Mouse (Mus musculus): ENCODE data around the gene Ppp1r12a. TPM values are rescaled to one million over a fixed set of nuclear protein-coding genes. Genes with fewer than 3 reads are reported as not detected.

Ppp1r12a gene
- polyA plus RNA-seq, 1 experiment from 2014 or later, result 90.8 TPM

- no peak overlapping the region for H3K4me3 ChIP-seq (ENCODE audit: low read depth, low read length)
- ATAC-seq (ENCODE audit: insufficient read depth, low FRiP score, low TSS enrichment) (no peak), DNase-seq (ENCODE audit: low spot score) (no peak)
- no peaks in the 10 kb centered on the region for H3K9me3 ChIP-seq (ENCODE audit: control insufficient read depth, low read length)
- no peaks in the 10 kb centered on the region for H3K27me3 ChIP-seq (ENCODE audit: control insufficient read depth, insufficient read depth, low read length)
- H3K9ac ChIP-seq (ENCODE audit: low read length), result no peak overlapping the region
- no peak overlapping the region for H3K27ac ChIP-seq (ENCODE audit: low read depth, low read length)
- H3K4me2 ChIP-seq (ENCODE audit: low read depth), result no peak overlapping the region
- no peaks in the 10 kb centered on the region for H3K36me3 ChIP-seq (ENCODE audit: control insufficient read depth, insufficient read depth, low read length)
- no peaks in the 10 kb centered on the region for H3K4me1 ChIP-seq (ENCODE audit: control insufficient read depth, insufficient read depth, low read length)
- WGBS, result 85% methylated on average over 5 of the region's 5 CpGs
Observed at GRCm38 (mm10) chr10:108310195-108310594, 148.2 kb downstream of the Ppp1r12a start.

DNA sequence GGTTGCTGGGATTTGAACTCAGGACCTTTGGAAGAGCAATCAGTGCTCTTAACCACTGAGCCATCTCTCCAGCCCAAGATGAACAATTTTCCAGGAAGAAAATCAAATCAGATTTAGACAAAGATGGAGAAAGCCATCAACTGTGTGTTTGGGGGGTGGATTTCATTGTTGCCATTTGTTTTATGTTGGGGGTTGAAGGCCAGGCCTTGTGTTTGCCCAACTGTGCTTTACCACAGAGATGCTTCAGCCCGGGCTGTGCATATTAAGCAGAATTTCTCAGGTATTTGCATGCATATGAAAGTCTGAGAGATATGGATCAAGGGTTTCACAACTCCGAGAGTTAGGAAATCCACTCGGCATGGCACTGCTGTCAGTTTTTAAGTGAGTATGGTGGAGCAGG, 149.4 kb downstream of the Ppp1r12a start:
- Histone ChIP-seq H3K27me3 (ENCODE audit: control insufficient read depth, insufficient read depth, low read length) (no peaks in the 10 kb centered on the region), H3K36me3 (ENCODE audit: control insufficient read depth, insufficient read depth, low read length) (no peaks in the 10 kb centered on the region), H3K4me3 (ENCODE audit: low read depth, low read length) (no peak overlapping the region), H3K4me1 (ENCODE audit: control insufficient read depth, insufficient read depth, low read length) (no peaks in the 10 kb centered on the region), H3K27ac (ENCODE audit: low read depth, low read length) (no peak overlapping the region), H3K9me3 (ENCODE audit: control insufficient read depth, low read length) (no peaks in the 10 kb centered on the region), H3K9ac (ENCODE audit: low read length) (no peak overlapping the region), H3K4me2 (ENCODE audit: low read depth) (no peak overlapping the region)
- 89% methylated on average over 3 of the region's 3 CpGs for WGBS
- ATAC-seq (ENCODE audit: insufficient read depth, low FRiP score, low TSS enrichment), result no peak
- no peak for DNase-seq (ENCODE audit: low spot score)

DNA sequence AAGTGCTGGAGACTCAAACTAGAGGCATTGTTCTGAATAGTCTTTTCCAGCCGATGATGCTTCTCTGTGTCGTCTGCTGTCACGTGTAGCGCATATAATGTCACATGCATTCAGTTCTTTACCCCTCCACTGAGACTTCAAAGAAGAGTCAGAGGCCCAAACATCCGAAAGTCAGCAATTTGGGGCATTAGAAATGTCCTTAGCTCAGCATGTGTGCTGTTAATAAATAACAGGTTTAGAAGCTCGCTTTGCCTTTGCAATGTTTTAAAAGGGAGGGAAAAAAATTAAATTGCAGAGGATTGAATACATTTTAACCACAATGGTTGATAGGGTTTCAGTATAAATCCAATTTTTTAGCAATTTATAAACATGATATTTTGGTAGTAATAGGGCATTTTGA, 151.9 kb downstream of the Ppp1r12a start:
- no peak overlapping the region for H3K4me3 ChIP-seq (ENCODE audit: low read depth, low read length)
- no peak overlapping the region for H3K9ac ChIP-seq (ENCODE audit: low read length)
- H3K4me2 ChIP-seq (ENCODE audit: low read depth), result no peak overlapping the region
- DNase-seq (ENCODE audit: low spot score) (no peak), ATAC-seq (ENCODE audit: insufficient read depth, low FRiP score, low TSS enrichment) (no peak)
- H3K4me1 ChIP-seq (ENCODE audit: control insufficient read depth, insufficient read depth, low read length), result no peaks in the 10 kb centered on the region
- 34% methylated on average over 6 of the region's 6 CpGs for WGBS
- no peak overlapping the region for H3K27ac ChIP-seq (ENCODE audit: low read depth, low read length)
- H3K9me3 ChIP-seq (ENCODE audit: control insufficient read depth, low read length), result no peaks in the 10 kb centered on the region
- H3K36me3 ChIP-seq (ENCODE audit: control insufficient read depth, insufficient read depth, low read length), result no peaks in the 10 kb centered on the region
- H3K27me3 ChIP-seq (ENCODE audit: control insufficient read depth, insufficient read depth, low read length), result no peaks in the 10 kb centered on the region

DNA sequence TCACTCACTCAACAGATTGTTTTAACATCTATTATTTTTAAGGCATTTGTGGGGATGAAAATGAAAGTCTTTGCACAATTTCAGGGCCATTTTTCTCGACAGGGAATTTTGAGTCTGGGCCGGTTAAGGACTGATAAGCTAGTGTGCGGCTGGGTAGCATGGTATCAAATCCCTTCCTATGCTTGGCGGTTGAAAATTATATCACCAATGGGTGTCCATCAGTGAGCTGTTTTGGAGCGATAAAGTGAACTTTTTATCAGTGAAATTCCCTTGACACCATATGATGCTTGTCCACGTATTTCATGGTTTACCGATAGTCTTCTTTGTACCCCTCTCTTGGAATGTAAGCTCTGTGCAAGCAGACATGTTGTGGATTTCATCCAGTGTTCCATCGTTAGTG, 152.4 kb downstream of the Ppp1r12a start:
- no peak overlapping the region for H3K4me3 ChIP-seq (ENCODE audit: low read depth, low read length)
- no peak overlapping the region for H3K9ac ChIP-seq (ENCODE audit: low read length)
- no peaks in the 10 kb centered on the region for H3K9me3 ChIP-seq (ENCODE audit: control insufficient read depth, low read length)
- no peaks in the 10 kb centered on the region for H3K36me3 ChIP-seq (ENCODE audit: control insufficient read depth, insufficient read depth, low read length)
- ATAC-seq (ENCODE audit: insufficient read depth, low FRiP score, low TSS enrichment), result no peak
- 90% methylated on average over 8 of the region's 8 CpGs for WGBS
- no peak overlapping the region for H3K27ac ChIP-seq (ENCODE audit: low read depth, low read length)
- no peaks in the 10 kb centered on the region for H3K4me1 ChIP-seq (ENCODE audit: control insufficient read depth, insufficient read depth, low read length)
- H3K4me2 ChIP-seq (ENCODE audit: low read depth), result no peak overlapping the region
- DNase-seq (ENCODE audit: low spot score), result no peak
- no peaks in the 10 kb centered on the region for H3K27me3 ChIP-seq (ENCODE audit: control insufficient read depth, insufficient read depth, low read length)

- WGBS, result 92% methylated on average over 7 of the region's 7 CpGs
- Histone ChIP-seq H3K4me3 (ENCODE audit: low read depth, low read length) (no peak overlapping the region), H3K27me3 (ENCODE audit: control insufficient read depth, insufficient read depth, low read length) (no peaks in the 10 kb centered on the region), H3K27ac (ENCODE audit: low read depth, low read length) (no peak overlapping the region), H3K9me3 (ENCODE audit: control insufficient read depth, low read length) (no peaks in the 10 kb centered on the region), H3K9ac (ENCODE audit: low read length) (no peak overlapping the region), H3K36me3 (ENCODE audit: control insufficient read depth, insufficient read depth, low read length) (no peaks in the 10 kb centered on the region), H3K4me1 (ENCODE audit: control insufficient read depth, insufficient read depth, low read length) (no peaks in the 10 kb centered on the region), H3K4me2 (ENCODE audit: low read depth) (no peak overlapping the region)
- ATAC-seq (ENCODE audit: insufficient read depth, low FRiP score, low TSS enrichment) (no peak), DNase-seq (ENCODE audit: low spot score) (no peak)
Observed at GRCm38 (mm10) chr10:108315236-108315635, 153.2 kb downstream of the Ppp1r12a start.

DNA sequence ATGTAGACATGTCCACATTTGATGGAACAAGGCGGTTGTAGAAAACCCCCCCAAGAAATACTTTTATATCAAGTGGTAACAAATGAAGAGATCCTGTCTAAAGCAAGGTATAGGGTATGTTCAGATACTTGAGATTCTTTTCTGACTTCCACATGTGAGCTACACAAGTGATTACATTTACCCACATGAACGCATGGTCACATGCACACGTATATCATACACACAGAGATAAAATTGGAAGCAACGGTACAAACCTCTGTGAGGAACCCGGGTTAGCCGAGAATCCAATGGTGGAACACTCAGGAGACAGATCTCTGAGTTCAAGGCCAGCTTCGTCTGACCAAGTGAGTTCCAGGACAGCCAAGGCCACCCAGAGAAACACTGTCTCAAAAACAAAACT, 166.4 kb downstream of the Ppp1r12a start:
- Histone ChIP-seq H3K27ac (ENCODE audit: low read depth, low read length) (no peak overlapping the region), H3K36me3 (ENCODE audit: control insufficient read depth, insufficient read depth, low read length) (no peaks in the 10 kb centered on the region), H3K27me3 (ENCODE audit: control insufficient read depth, insufficient read depth, low read length) (peaks cover 4% of the 10 kb centered on the region; the same call in 1 of the 2 replicates), H3K4me1 (ENCODE audit: control insufficient read depth, insufficient read depth, low read length) (no peaks in the 10 kb centered on the region), H3K9ac (ENCODE audit: low read length) (no peak overlapping the region), H3K4me2 (ENCODE audit: low read depth) (no peak overlapping the region), H3K4me3 (ENCODE audit: low read depth, low read length) (no peak overlapping the region), H3K9me3 (ENCODE audit: control insufficient read depth, low read length) (no peaks in the 10 kb centered on the region)
- no peak for DNase-seq (ENCODE audit: low spot score)
- no peak for ATAC-seq (ENCODE audit: insufficient read depth, low FRiP score, low TSS enrichment)
- 94% methylated on average over 7 of the region's 7 CpGs for WGBS

DNA sequence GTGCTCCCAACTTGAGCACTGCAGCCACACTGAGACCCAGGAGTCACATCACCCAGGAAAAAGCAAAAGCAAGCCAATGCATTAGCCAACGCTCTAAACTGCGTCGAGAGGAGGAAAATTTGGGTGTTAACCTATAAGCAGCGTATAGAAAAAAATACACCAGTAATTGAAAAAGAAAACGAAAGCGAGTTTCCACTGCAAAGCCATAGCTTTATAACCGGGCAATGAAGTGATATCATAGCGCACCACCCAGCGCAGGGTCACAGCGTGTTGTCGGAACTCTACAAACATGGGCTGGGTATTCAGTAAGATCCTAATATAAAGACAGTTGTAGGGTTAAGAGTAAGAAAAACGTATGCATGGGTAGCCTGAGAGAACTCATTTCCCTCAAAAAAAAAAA, 167.0 kb downstream of the Ppp1r12a start:
- Histone ChIP-seq H3K4me1 (ENCODE audit: control insufficient read depth, insufficient read depth, low read length) (no peaks in the 10 kb centered on the region), H3K4me2 (ENCODE audit: low read depth) (no peak overlapping the region), H3K9me3 (ENCODE audit: control insufficient read depth, low read length) (no peaks in the 10 kb centered on the region), H3K9ac (ENCODE audit: low read length) (no peak overlapping the region), H3K4me3 (ENCODE audit: low read depth, low read length) (no peak overlapping the region), H3K27me3 (ENCODE audit: control insufficient read depth, insufficient read depth, low read length) (peaks cover 4% of the 10 kb centered on the region; the same call in 1 of the 2 replicates), H3K27ac (ENCODE audit: low read depth, low read length) (no peak overlapping the region), H3K36me3 (ENCODE audit: control insufficient read depth, insufficient read depth, low read length) (no peaks in the 10 kb centered on the region)
- no peak for ATAC-seq (ENCODE audit: insufficient read depth, low FRiP score, low TSS enrichment)
- 89% methylated on average over 12 of the region's 12 CpGs for WGBS
- DNase-seq (ENCODE audit: low spot score), result no peak

DNA sequence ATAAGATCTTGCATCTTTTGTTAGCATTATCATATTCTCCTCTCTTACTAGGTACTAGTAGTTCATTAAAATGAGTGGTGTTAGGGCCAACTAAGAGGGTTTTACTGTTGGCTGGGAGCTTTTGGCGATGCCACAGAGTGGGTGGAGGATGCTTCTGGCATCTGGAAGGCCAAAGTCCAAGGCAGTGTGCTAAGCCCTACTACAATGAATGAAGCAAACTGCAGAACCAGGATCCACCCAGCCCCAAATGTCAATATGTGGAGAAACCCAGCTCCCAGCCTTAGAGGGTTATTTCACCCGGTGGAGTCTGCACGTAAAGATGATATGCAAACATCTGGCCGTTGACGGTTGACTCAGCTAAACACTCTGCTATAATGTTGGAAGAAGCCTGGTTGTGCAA, 167.8 kb downstream of the Ppp1r12a start:
- no peaks in the 10 kb centered on the region for H3K4me1 ChIP-seq (ENCODE audit: control insufficient read depth, insufficient read depth, low read length)
- no peak for ATAC-seq (ENCODE audit: insufficient read depth, low FRiP score, low TSS enrichment)
- no peak overlapping the region for H3K4me2 ChIP-seq (ENCODE audit: low read depth)
- no peak overlapping the region for H3K27ac ChIP-seq (ENCODE audit: low read depth, low read length)
- H3K27me3 ChIP-seq (ENCODE audit: control insufficient read depth, insufficient read depth, low read length), result peaks cover 4% of the 10 kb centered on the region; the same call in 1 of the 2 replicates
- 88% methylated on average over 5 of the region's 5 CpGs for WGBS
- no peaks in the 10 kb centered on the region for H3K9me3 ChIP-seq (ENCODE audit: control insufficient read depth, low read length)
- H3K36me3 ChIP-seq (ENCODE audit: control insufficient read depth, insufficient read depth, low read length), result no peaks in the 10 kb centered on the region
- DNase-seq (ENCODE audit: low spot score), result no peak
- no peak overlapping the region for H3K9ac ChIP-seq (ENCODE audit: low read length)
- no peak overlapping the region for H3K4me3 ChIP-seq (ENCODE audit: low read depth, low read length)

DNA sequence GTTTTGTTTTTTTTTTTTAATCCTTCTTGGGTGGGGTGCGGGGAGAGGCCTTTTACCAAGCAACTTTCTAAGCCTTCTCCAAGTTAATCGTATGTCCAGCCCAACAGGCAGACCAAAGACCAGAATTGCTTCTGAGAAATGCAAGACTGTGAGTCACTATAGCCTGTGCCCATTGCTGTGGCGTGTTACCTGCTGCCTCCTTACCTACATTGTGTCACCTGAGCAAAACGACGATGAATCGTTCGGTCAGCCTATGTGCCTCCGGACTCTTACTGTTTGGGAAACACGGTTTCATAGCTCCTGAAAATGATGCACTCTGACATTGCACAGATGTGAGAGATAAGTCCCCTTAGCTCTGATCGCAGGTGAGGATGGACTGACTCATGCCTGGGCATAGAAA, 169.0 kb downstream of the Ppp1r12a start:
- 9% methylated on average over 10 of the region's 10 CpGs for WGBS
- ATAC-seq (ENCODE audit: insufficient read depth, low FRiP score, low TSS enrichment), result no peak

More for the DNA sequence above, 169.0 kb downstream of the Ppp1r12a start:
- Histone ChIP-seq H3K27ac (ENCODE audit: low read depth, low read length) (no peak overlapping the region), H3K4me3 (ENCODE audit: low read depth, low read length) (no peak overlapping the region), H3K27me3 (ENCODE audit: control insufficient read depth, insufficient read depth, low read length) (peaks cover 4% of the 10 kb centered on the region; the same call in 1 of the 2 replicates), H3K4me2 (ENCODE audit: low read depth) (peak overlapping the region; percentile 86), H3K36me3 (ENCODE audit: control insufficient read depth, insufficient read depth, low read length) (no peaks in the 10 kb centered on the region), H3K9me3 (ENCODE audit: control insufficient read depth, low read length) (no peaks in the 10 kb centered on the region), H3K4me1 (ENCODE audit: control insufficient read depth, insufficient read depth, low read length) (no peaks in the 10 kb centered on the region), H3K9ac (ENCODE audit: low read length) (no peak overlapping the region)
- no peak for DNase-seq (ENCODE audit: low spot score)
